Mouse (Mus musculus): ENCODE results near the gene Olfr720.

Olfr720 gene

GRCm38 (mm10) chr14:14186738-14187137 lies at the start of gene Olfr720:
Gene Olfr720, minus strand, starts transcription at chr14:14186838.
- DNase-seq: no peak

All from layer of hippocampus, adult 9-11 months (tissue).